Mouse (Mus musculus) heart, embryonic 14.5 days (tissue): ENCODE data around the gene Gpr55. TPM values are rescaled to one million over a fixed set of nuclear protein-coding genes. Genes with fewer than 3 reads are reported as not detected.
A peak's percentile ranks its signal among the peaks of the same experiment; 100 is the strongest.

Experiments
- ATAC-seq: fragments of 200-750 bp; cut with Nextera tagmentation; 2 replicates; pipeline ENCODE4 v1.8.0; 2017; ENCODE audit warnings: low read depth, moderate TSS enrichment; ENCODE audit not compliant: insufficient number of reproducible peaks, insufficient read depth, low FRiP score
- H3K27ac ChIP-seq, 2 experiments: fragments of 200-500 bp in 1 of 2; fragments of 300-500 bp in 1 of 2; sonication (generic) in 1 of 2; replicated peaks in 1 of 2; 2 replicates each; pipeline ENCODE4 v1.5.1; 2012 to 2014; ENCODE audit warnings: low read depth in 2 of 2, low read length in 2 of 2, control low read depth in 1 of 2, mild to moderate bottlenecking in 1 of 2, mixed read lengths in 1 of 2; ENCODE audit not compliant: control insufficient read depth in 1 of 2, insufficient read depth in 1 of 2
- H3K27me3 ChIP-seq: fragments of 300-500 bp; sonication (generic); 2 replicates; pipeline ENCODE4 v1.6.1; 2014; ENCODE audit warnings: mild to moderate bottlenecking, low read length, control low read depth; ENCODE audit not compliant: control insufficient read depth, insufficient read depth
- H3K36me3 ChIP-seq: fragments of 300-500 bp; sonication (generic); 2 replicates; pipeline ENCODE4 v1.6.1; 2014; ENCODE audit warnings: mild to moderate bottlenecking, control low read depth, low read length, mixed read lengths; ENCODE audit not compliant: control insufficient read depth, insufficient read depth
- H3K4me1 ChIP-seq, 2 experiments: fragments of 200-500 bp in 1 of 2; fragments of 300-500 bp in 1 of 2; sonication (generic) in 1 of 2; 2 replicates each; pipeline ENCODE4 v1.6.1; 2012 to 2014; ENCODE audit warnings: low read length in 2 of 2, control low read depth in 1 of 2, mixed read lengths in 1 of 2; ENCODE audit not compliant: control insufficient read depth in 2 of 2, insufficient read depth in 2 of 2
- H3K4me2 ChIP-seq: fragments of 300-500 bp; sonication (generic); 2 replicates; pipeline ENCODE4 v1.6.1; 2014; ENCODE audit warnings: mild to moderate bottlenecking, low read length
- H3K4me3 ChIP-seq, 2 experiments: fragments of 200-500 bp in 1 of 2; fragments of 300-500 bp in 1 of 2; sonication (generic) in 1 of 2; 2 replicates each; pipeline ENCODE4 v1.5.1; 2012 to 2014; ENCODE audit warnings: low read length in 2 of 2, mild to moderate bottlenecking in 2 of 2, control low read depth in 1 of 2, low read depth in 1 of 2, moderate library complexity in 1 of 2; ENCODE audit not compliant: control insufficient read depth in 1 of 2, insufficient read depth in 1 of 2
- H3K9ac ChIP-seq: fragments of 300-500 bp; sonication (generic); 2 replicates; pipeline ENCODE4 v1.6.1; 2014; ENCODE audit warnings: mild to moderate bottlenecking, low read length
- H3K9me3 ChIP-seq: fragments of 300-500 bp; sonication (generic); 2 replicates; pipeline ENCODE4 v1.6.1; 2016; ENCODE audit warnings: low read length, control low read depth; ENCODE audit not compliant: control insufficient read depth
- WGBS: fragments of 180-500 bp; shearing (Covaris S2); extraction: QIAGEN DNeasy Blood & Tissue Kit; methylation state at CpG from one replicate; pipeline ENCODE4 v1.1.7; 2014; 5-methylcytosine and 5-hydroxymethylcytosine counted together
- polyA plus RNA-seq: library from polyadenylated mRNA; unstranded; fragments of >200 nt; fragmentation: Nextera tagmentation; extraction: Ambion mirVana; gene quantifications from 2 replicates; pipeline ENCODE4 v1.2.1, GENCODE M21; 2014

The Gpr55 gene
- polyA plus RNA-seq, 1 experiment from 2014 or later, result 0.07 TPM

DNA sequence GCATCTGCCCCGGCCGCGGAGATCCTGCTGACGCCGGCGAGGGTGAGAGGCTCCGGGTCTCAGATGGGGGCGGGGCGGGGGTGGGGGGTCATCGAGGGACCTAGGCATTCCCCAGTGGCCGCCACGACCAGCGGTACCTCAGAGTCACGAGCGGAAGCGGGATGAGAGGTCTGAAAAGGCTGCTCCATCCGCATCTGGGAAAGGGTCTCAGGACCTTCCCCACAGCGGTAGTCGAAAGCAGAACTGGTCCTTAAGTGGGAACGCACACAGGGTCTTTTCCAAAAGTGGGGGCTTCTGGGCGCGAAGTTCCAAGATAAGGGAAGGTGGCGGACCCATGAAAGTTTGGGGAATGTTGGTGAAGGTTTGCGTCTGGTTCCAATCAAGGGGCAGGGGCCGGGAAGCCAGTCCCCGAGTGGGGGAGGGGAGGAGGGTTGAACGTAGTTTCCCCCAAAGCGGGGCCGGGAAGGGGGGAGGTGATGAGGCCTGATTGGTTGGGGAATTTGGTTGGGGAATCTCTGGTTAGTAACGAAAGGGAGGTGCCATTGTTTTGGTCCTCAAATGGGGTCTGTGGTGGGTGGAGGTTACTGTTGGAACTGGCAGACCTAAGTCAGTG lies 66.0 kb downstream of the Gpr55 start:
- Histone ChIP-seq H3K9me3 (no peaks in the 10 kb centered on the region), H3K27ac (peak overlapping the region; percentile 63 to 89), H3K36me3 (no peaks in the 10 kb centered on the region), H3K4me3 (peak overlapping the region; percentile 75 to 95), H3K4me1 (peaks cover 36 to 45% of the 10 kb centered on the region in 2 experiments), H3K9ac (peak overlapping the region; percentile 88), H3K27me3 (no peaks in the 10 kb centered on the region), H3K4me2 (peak overlapping the region; percentile 88)
- WGBS, result 1% methylated on average over 30 of the region's 30 CpGs
- ATAC-seq, result peak; percentile 31; the same call in 1 of the 2 replicates

DNA sequence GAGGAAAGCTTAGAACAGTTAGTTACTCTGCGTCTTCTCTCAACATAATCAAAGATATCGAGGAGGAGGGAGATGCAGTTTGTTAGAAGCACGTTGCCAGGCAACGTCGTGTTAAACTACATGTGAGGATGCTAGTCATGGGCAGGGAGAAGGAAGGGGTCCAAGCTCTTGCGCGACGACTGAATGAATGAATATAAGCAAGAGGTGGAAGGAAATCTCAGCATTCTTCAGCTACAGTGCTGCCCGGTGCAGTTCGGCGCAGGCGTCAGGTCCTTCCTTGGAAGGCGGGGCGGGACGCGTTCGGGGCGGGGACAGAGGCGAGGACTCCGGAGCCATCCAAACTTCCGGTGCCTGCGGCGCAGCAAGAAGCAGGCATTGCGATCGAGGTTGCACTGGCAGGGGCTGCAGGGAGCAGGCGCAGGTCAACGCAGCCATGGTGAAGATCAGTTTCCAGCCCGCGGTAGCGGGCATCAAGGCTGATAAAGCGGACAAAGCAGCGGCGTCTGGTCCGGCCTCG lies 66.5 kb downstream of the Gpr55 start, which contains the start of gene Itm2c:
Itm2c (plus strand) TSS at position 51 of the 517 bp plus-strand sequence.
- Histone ChIP-seq H3K9ac (peak within 1 kb of the TSS; percentile 88), H3K27me3 (no peaks in the 10 kb centered on the region), H3K27ac (peak within 1 kb of the TSS; percentile 63 to 89), H3K9me3 (no peaks in the 10 kb centered on the region), H3K36me3 (no peaks in the 10 kb centered on the region), H3K4me1 (peaks cover 32 to 40% of the 10 kb centered on the region in 2 experiments), H3K4me2 (peak within 1 kb of the TSS; percentile 88), H3K4me3 (peak within 1 kb of the TSS; percentile 75 to 95)
- ATAC-seq, result peak; percentile 75; the same call in 1 of the 2 replicates
- WGBS, result under 1% methylated on average over 33 of the region's 35 CpGs

Other genes starting within 250 kb of the Gpr55 start
- 1.2 and 1.4 TPM in 2 replicates for gene A630001G21Rik, start 182.4 kb downstream of the Gpr55 start, polyA plus RNA-seq
- 39.7 and 41.4 TPM in 2 replicates for gene Cab39, start 167.6 kb downstream of the Gpr55 start, polyA plus RNA-seq
- 129 and 189 TPM in 2 replicates for gene Itm2c, start 66.7 kb downstream of the Gpr55 start, polyA plus RNA-seq
- gene 4933407L21Rik, start 32.5 kb downstream of the Gpr55 start, polyA plus RNA-seq, result 0.11 and 0.26 TPM in 2 replicates
- not detected in 2 replicates for gene Spata3, start 55.8 kb upstream of the Gpr55 start, polyA plus RNA-seq
- 0.13 and 0.27 TPM in 2 replicates for gene 2810459M11Rik, start 84.9 kb upstream of the Gpr55 start, polyA plus RNA-seq
- 134 and 141 TPM in 2 replicates for gene Psmd1, start 103.4 kb upstream of the Gpr55 start, polyA plus RNA-seq
- 0.13 and 0.39 TPM in 2 replicates for gene Htr2b, start 151.0 kb upstream of the Gpr55 start, polyA plus RNA-seq
- gene Gm21972, start 172.6 kb upstream of the Gpr55 start, polyA plus RNA-seq, result not detected in 2 replicates
- gene Armc9, start 193.8 kb upstream of the Gpr55 start, polyA plus RNA-seq, result 11.9 and 12.3 TPM in 2 replicates